Mouse (Mus musculus) left cerebral cortex, postnatal 25 days (tissue): ENCODE measurements around the gene Pus7l. TPM values are rescaled to one million over a fixed set of nuclear protein-coding genes. Genes with fewer than 3 reads are reported as not detected.

Experiments used
- DNase-seq, 2 experiments: peaks; one replicate each; pipeline ENCODE4 v3.0.0; 2022; ENCODE audit warnings: low spot score in 2 of 2, mixed read lengths in 1 of 2
- intact Hi-C: fragments of 180-260 bp; cut with DNase I; formaldehyde crosslinking; loops from one replicate; pipeline ENCODE4 v1.15.1; 2025
- total RNA-seq, 2 experiments: library from RNA; stranded (reverse); gene quantifications; 2 replicates each; pipeline ENCODE4 v1.2.3; 2021

Gene Pus7l
- total RNA-seq, 2 experiments from 2014 or later = 2.8 to 5.1 TPM

DNA sequence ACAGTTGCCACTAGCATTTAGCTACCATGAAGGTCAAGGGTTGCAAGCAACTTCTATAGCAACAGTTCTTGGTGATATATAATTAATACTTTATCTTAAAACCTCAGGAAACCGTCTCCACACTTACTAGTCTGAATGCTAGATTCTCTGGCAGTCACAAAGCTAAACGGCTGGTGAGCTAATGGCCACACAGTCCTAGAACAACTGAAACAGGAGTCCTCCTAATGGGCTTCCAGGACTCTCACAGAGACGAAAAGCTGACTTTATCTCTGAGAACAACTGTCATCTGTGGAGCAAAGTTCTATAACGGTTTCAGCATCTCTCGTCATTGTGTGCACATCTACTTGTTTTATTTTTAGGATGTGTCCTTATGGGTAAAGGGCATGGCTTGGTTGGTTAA, 63.1 kb downstream of the Pus7l start:
- intact Hi-C loops = no loop called here
- DNase-seq = no peak

DNA sequence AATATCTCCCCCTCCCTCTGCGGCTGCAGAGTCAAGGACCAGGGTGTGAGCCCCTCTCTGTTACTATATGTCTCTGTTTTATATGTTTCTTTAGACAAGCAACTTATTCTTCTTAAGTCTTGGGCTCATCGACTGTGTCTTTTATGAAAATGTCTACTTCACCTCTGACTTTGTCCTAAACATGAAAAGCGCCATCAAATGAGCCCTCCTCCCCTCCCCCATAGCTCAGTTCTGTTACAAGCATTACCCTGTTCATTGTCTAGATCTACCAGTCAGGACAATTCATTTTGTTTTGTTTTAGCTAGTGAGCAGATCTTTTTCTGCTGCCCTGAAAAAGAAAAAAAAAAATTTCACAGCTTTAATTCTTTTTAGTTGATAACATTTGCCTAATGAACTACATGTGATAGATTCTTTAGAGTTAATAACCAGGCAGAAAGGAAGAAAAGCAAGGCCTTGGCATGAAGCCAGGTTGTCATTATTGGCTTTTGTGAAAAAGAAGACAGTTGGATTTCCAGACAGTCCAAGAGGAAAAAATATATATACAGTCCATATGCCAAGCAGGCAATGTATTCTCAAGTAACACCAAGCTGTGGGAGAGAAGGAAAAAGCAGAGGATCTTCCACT, 63.7 kb downstream of the Pus7l start:
- DNase-seq = no peak
- intact Hi-C loops = no loop called here

DNA sequence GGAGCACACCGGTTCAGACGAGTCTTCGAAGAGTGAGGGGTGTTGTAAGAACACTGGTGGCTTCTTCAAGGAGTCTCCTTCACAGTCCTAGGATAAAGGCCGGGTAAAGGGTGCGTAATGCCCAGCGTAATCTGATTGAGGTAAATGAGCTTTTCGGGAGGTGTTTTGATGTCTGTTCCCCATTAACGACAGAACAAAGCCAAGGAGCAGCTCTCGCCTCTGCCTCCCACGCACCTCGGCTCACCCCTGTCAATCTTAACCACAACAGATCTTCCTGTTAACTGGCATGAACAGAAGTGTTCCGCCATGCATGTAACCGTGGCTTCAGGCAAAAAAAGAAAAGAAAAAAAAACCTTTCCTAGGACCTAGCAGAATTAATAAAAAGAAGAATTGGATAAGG, 64.6 kb downstream of the Pus7l start:
- intact Hi-C loops = no loop called here
- DNase-seq = no peak

DNA sequence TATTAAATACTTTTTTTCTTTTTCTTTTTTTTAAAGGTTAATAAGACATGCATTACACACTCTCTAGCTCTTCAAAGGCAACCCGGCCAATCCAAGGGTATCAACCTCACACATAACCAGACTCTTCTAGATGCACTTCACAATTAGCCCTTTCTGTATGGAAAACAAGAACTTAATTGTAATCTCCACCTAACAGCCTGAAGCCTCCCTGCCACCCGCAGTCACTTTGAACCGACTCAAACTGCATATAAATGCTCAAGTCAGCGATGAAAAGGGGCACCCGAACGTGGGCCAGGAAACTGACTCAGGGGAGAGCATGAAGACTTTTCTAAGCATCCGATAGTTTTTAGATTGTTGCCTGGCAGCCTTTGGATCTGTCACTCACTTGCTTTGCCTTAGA, 66.1 kb downstream of the Pus7l start:
- DNase-seq = no peak
- intact Hi-C loops = no loop called here

DNA sequence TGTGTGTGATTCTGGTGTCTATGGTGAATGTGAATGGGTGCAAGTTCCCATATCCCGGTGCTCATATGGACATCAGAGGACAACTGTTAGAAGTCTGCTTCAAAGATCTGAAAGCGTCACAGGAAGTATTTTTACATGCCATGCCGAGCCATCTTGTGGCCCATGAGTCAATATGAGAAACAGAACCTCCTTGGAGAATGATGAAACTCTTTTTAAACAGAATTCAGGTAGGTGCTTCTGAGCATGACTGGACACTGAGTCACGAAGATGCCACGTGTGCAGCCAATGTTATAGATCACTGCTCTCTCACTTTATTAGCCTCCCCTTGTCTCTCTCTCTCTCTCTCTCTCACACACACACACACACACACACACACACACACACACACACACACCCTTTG, 67.4 kb downstream of the Pus7l start:
- intact Hi-C loops = no loop called here
- no peak for DNase-seq

Other genes with a start within 250 kb of the Pus7l start
- gene Adamts20, start 78.1 kb downstream of the Pus7l start, total RNA-seq = 1 to 10 TPM; 7.8 to 9.9 TPM
- 1 to 10 TPM; 1.7 to 2.1 TPM for gene Irak4, start 96 bp upstream of the Pus7l start, total RNA-seq
- gene Twf1, start 46.3 kb upstream of the Pus7l start, total RNA-seq = 10 to 100 TPM; 39.5 to 49.7 TPM
- 1 to 10 TPM; 8.2 to 8.8 TPM for gene Tmem117, start 85.7 kb upstream of the Pus7l start, total RNA-seq